Mouse (Mus musculus): Measurements from ENCODE around the gene Trpm2.
"Not testable (repeated sequence)": the region's sequence is repeated elsewhere in the genome, so short reads cannot be mapped to it uniquely, and the experiment has no call there.

Trpm2 gene

DNA sequence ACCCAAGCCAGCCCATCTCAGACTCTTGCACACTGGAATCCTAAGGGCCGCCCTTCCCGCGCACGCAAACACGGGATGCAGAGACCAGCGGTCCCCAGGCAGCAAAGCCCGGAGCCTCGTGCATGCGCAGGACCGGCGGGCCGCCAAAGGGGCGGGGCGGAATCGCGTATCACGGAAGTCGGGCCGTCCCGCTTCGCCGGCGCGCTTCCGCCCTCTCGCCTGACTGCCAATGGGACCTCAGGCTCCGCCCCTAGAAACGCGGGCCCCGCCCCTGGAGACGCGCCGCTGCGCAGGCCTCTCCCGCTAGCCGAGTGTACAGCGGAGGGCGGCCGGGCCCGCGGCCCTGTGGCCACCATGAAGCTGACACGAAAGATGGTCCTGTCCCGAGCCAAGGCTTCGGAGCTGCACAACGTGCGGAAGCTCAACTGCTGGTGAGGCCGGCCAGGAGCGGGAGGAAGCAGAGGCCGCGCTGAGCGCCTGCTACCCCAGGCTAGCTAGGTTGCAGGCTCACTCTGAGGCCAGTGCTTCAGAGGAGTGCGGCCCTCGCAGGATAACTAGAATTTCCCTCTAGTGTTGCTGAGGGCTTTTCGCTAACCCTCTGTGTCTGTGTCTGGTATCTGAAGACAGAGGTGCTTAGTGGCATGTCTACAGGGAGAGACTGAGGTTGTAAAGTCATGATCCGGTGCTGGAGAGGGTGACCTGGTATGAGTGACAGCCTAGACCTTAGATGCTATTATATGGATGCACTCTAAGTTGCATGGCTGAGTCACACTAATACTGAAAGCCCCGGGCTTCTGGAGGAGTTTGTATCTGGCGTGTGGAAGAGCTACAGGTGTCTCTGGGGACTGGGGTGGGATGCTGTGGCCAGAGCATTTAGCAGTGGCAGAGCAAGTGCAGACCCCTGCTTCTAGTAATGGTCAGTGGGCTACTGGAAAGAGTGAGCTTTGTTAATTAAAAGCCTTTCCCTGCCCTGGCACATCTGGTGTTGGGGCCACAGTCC lies 8.3 kb upstream of the Trpm2 start, which contains the start of gene 1810043G02Rik:
1810043G02Rik (plus strand) TSS at position 174 of the 1,000 bp plus-strand sequence.
- in situ Hi-C loops (cut with MboI), result no loop called here

DNA sequence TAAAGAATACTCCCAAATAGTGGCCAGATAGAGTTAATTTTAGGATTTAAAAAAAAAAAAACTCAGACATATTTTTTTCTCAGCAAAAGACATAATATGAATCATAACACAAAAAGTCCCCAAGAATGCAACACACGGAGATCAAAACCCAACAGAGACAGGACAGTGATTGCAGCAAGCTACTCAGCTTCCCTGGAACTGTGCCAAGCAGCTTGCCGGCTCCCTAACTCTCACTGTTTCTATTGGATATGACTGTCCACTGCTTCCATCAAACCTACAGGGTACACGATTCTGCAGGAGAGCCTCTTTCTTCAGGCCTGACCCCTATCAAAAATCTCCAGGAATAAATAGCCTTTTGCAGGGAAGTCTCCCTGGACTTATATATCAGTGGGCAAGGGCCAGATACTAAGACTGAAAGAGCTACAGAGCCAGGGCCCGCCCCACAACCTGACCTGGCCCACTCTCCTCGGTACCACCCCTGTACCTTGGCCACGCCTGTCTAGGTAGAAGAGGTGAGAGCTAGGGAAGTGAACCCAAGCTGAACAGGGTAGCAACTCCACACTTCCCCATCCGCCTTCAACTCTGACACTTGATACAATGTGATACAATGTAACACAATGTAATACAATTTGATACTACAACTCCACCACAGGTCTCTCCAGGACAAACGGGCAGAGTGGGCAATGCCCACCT lies 6.2 kb upstream of the Trpm2 start:
- in situ Hi-C loops (cut with MboI), result no loop called here

DNA sequence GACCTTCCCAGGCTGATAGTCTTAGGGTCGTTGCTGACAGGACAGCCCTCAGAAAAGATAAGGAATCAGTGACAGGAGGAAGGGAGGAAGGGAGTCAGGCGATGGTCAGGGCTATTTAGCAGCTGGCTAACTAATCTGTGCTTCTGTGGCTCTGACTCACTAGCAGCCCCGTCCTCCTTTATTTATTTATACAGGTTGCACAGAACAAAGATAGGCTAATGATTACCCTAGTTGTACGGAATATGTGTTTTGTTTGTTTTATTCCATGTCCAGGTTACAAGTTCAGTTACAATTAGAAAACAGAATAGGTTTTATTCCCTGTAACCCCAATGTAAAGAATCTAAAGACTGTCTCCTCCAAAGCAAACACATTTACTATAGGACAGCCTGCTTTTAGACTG lies 5.3 kb upstream of the Trpm2 start:
- in situ Hi-C loops (cut with MboI), result no loop called here

DNA sequence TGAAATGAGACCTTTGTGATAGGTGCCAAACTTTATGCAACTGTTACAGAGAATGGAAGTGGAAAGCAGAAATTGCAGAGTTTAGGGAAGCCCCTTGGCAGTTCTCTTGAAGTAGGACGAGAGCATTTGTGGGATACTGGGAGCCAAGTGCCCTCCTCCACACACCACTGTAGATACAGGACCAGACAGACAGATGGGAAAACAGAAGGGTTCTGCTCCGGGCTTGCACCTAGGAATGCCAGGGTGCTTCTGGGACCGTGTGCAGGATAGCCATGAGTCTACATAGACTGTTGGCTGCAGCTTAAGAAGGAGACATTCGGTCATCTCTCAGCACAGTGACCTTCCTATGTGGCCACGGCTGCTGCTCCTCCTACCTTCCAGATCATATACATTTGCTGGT lies 4.4 kb upstream of the Trpm2 start:
- in situ Hi-C loops (cut with MboI), result no loop called here

DNA sequence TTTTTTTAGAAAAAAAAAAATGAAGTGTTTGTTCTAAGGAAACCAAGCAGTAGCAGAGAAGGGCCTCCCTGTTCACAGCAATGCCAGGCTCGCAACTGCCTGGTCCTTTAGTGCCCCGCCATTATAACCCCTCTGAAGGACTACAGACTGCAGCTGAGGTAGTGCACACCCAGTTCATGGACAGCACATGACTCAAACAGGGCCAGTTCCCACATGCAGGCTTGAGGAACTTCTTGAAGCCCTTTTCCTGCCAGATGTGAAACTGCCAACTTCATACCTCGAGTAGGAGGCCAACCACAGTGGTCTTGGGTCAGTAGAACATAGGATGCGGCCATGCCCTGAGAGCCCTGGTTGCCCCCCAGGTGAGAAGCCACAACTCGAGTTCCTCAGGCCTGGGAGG lies 4.0 kb upstream of the Trpm2 start:
- in situ Hi-C loops (cut with MboI), result no loop called here

DNA sequence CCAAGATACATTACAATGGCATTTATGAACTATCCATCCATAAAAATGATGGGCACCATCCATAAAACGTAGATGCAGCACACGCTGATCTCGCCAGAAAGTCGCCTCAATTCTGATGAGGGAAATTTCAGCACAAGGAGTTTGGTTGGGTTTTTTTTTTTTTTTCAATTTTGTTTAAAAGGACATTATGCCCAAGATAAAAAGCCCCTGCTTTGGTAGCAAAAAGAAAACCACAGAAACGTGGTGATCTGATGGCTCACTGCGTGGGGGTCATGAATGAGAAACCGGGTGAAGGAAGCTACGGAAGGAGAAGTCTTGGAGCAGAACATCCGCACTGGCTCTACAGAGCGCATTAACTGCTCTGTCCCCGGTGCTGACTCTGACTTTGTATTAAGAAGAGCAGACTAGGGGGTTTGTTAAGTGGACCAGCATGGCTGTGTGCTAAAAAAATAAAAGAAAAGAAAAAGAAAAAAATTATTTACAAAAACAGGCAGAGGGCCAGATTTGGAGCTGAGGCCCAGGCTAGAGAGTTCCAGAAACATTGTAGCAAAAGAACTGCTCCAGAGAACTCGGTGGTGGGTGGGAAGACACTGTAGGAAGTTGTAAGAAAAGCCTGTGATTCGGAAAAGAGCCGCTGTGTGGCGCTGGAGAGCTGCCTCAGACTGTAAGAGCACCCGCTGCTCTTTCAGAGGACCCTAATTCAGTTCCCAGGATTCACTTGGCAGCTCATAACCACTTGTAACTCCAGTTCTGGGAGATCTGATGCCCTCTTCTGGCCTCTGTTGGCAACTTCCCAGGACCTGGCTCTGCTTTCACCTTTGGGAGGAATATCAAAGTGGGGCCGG lies 1.6 kb upstream of the Trpm2 start:
- in situ Hi-C loops (cut with MboI), result no loop called here

DNA sequence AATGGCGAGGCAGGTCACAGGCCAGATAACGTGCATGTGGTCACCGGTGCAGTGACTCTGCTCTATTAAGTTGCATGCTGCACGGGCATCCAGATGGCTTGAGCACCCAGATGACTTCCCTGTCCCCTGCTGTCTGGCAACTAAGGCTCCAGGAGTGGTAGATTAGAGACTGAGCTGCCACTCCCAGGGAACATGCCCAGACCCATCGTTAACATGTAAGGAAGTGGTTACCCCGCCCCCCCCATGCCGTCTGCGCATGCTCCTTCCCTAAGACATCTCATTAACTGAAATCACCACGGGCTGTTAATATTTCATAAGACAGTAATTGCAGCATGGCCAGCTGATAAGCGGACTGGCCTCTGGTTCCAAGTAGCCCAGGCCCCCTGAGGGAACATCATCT lies 828 bp upstream of the Trpm2 start:
- in situ Hi-C loops (cut with MboI), result no loop called here

DNA sequence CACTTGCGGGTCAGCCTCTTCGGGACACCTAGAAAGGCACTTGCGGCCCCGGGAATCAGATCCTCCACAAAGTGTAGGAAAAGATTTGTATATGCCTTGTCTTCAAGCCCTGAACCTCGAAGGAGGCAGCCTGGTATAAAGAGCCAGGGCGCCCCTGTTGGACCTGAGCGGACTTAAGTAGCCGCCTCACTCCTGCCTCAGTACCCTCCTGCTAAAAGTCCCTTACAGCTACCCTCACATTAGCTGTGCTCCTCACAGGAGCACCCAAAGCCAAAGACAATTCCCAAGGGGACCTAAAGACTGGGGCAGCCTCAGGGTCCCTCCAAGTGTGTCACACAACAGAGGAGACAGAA lies 414 bp downstream of the Trpm2 start:
- in situ Hi-C loops (cut with MboI), result no loop called here

DNA sequence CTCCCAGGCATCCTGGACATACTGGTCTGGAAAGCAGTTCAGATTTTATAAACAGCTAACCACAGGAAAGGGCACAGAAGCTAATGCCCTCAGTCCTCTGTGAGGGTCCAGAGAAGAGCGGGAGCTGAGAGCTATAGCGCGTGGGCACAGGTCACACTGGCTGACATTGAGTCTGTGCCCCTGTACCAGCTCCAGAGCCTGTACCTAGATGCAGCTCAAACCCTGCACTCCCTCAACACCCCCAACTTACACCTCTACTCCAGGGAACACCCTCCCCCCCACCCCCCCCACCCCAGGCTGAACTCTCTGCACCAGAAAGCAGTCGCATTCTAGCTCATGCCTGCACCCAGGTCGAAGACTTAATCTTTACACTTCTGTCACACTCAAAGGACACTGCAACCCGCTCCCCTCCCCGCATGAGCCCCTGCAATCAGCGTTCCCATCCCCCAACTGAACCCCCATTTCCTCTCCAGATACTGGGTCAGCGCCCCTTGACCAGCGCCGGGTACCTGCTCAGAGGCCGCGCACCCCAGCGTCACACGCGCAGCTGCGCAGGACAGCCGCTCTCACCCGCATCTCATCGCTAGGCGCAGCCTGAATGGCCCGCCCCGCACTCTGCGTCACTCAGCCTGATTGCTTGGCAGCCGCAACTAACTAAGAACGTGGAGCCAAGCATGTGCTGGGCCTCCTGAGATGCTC lies 940 bp downstream of the Trpm2 start:
- in situ Hi-C loops (cut with MboI), result no loop called here

DNA sequence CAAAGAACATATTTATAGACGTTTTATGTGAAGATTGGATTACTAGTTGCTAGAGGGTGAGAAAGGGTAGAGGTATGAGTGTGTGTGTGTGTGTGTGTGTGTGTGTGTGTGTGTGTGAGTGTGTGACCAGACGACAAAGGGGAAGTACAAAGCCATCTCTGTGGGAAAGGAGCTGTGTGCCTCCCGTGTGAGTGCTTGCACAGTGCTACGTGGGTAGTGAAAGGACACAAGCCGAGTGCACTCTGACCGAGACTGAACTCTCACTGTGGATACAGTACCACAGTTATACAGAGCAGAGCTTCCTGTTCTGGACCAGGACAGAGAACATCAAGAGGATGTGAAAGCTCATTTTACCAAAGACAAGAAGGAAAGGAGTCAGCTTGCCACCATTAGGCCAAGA lies 6.4 kb downstream of the Trpm2 start:
- in situ Hi-C loops (cut with MboI), result no loop called here

DNA sequence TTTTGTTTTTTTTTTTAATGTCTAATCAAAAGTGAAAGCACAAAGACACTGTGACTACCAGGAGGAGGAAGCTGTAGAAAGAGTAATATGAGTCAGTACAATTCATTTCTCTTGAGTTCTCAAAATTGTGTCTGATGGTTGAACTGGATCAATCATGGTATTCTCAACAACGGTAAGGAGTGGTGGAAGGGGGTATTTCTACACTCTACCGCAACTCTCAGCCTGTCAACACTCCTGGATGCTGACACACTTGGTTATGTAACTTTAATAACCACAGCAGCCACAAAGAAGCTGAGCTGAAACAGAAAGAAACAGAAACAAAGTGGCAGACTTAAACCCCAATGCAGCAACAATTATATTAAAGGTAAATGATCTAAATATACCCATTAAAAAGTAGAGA lies 7.6 kb downstream of the Trpm2 start:
- in situ Hi-C loops (cut with MboI), result no loop called here

DNA sequence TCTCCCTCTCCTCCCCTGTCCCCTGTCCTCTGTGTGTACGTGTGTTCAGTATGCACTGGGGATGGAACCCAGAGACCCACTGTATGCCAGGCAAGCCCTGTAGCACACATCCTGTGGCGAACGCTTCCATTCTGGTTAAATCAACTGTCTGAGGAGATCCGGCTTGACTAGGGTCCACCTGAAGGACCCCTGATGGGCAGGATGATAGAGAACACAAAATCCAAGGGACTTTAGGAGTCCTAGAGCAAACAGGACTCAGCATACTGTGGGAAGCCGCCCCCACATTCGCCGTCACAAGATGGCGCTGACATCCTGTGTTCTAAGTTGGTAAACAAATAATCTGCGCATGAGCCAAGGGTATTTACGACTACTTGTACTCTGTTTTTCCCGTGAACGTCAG lies 19.9 kb downstream of the Trpm2 start:
- in situ Hi-C loops (cut with MboI), result not testable (repeated sequence)

DNA sequence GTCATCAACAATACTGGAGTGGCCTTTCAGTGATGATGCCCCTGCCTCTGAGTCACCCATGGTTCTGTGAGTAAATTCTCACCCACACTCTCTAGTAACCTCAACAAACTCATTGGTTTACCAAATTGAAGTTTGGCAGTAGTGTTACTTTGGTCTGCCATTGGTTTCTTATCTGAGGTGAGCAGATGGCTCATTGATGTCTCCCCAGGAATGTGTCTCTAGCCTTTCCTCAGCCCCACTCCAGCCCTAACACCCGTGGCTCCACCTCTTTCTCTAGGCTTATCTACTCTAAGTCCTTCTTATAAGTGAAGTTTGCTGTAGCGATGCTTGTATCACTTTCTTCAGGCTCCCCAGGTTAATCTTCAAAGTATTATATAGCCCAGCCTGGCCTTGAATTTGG lies 30.7 kb downstream of the Trpm2 start:
- in situ Hi-C loops (cut with MboI), result no loop called here

DNA sequence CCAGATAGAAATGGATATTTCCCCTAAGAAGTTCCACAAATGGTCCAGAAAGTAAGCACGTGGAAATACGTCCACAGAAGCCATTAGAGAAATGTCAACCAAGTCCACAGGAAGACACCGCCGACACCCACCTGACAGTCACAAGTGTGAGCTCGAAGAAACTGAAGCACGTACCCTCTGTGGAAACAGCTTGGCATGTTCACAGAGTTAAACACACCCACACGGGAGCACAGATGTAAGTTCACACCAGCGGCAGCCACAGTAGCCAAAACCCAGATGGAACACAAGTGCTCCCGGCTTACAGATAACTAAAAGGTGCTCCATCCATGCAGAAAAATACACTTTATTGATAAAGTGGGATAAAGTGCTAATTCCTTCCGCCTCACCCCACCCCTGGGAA lies 43.0 kb downstream of the Trpm2 start:
- in situ Hi-C loops (cut with MboI), result no loop called here

DNA sequence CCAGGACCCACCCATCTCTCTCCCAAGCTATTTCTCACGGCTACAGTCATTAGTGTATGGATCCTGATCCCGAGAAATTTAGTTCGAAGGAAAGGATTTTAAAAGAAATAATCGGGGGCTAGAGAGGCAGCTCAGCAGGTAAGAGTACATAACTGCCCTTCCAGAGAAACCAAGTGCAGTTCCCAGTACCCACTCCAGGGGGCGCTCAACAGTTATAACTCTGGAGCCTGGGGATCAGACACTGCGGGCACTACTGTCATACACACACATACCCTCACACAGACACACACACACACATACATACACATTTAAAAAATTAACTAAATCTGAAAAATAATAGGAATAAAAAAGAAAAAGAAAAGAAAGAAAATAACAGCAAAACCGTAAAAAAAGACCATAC lies 44.2 kb downstream of the Trpm2 start:
- in situ Hi-C loops (cut with MboI), result no loop called here

DNA sequence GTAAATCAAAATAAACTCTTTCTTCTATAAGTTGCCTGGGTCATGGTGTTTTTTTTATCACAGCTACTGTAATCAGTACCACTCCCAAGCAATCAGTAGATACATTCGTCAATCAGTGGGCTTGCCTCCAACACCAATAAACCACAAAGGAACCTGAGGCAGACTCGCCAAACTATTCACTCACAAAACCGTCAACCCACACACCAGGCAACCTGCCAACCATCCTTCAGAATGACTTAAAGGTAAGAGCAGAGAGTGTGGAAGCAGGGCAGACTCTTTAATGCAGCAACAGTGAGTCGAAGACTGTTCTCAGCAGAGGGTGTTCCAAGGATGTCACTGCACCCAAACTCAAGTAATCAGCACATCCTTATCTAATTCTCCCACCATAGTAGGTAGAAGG lies 47.7 kb downstream of the Trpm2 start:
- in situ Hi-C loops (cut with MboI), result no loop called here

DNA sequence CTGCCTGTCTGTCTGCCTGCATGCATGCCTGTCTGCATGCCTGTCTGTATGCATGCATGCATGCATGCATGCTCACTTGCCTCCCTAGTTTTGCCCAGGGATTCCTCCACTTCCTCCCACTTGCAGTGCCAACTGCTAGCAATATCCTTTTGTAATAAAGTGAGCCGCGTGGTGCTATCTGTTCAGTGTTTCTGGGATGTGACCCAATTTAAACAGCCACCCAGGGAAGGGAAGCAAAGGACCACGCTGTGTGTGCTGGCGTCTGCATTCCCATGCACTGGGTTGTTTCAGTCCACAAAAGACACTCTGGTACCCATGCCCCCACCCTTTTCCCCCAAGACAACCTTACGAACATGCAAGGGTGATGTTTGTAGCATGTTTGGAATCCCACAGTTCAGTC lies 49.4 kb downstream of the Trpm2 start:
- in situ Hi-C loops (cut with MboI), result no loop called here

DNA sequence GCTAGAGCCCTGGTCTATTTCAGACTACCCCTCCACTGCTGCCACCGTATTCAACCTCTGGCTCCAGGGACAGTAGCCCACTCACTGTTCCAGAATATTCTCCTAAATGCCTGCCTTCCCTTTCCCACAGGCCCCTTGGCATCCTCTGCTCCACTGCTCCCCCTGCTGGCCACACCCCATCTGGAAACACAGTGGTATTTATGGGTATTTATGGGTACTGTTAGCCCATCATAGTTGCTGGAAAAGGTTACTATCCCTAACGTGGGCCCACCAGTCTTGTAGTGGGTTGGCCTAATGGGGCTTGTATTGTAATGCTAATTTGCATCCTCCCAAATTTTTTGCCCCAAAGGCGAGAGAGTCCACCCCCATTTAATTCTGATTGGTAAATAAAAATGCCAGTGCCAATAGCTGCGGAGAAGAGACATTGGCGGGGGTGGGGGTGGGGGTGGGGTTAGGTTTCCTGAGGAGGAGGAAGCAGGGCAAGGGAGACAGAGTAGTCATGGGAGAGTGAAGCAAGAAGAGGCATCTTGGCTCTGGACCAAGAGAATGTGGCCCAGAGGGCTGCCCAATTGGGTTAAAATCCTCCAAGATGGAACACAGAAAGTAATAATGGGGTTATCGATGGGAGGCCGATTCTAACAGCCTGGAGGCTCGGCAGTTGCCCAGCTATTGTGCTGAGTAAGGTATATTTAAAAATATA lies 53.6 kb downstream of the Trpm2 start:
- in situ Hi-C loops (cut with MboI), result no loop called here

DNA sequence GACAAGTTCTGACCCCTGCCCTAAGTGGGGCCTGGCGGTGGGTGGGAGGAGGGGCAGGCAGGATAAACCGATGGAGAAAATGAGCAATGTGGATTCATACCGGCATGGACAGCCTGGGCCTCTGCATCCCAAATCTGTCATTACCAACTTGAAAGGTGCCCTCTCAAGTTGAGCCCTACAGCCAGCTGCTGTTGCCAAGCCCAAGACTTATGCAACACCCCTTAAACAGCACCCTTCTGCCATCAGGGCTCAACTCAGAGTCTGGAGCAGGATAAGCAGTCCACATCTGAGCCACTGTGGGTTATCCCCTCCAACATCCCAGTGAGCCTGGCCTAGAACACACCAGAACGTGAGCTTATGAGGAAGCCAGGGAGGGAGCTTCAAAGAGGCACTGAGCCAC lies 57.1 kb downstream of the Trpm2 start:
- in situ Hi-C loops (cut with MboI), result no loop called here

DNA sequence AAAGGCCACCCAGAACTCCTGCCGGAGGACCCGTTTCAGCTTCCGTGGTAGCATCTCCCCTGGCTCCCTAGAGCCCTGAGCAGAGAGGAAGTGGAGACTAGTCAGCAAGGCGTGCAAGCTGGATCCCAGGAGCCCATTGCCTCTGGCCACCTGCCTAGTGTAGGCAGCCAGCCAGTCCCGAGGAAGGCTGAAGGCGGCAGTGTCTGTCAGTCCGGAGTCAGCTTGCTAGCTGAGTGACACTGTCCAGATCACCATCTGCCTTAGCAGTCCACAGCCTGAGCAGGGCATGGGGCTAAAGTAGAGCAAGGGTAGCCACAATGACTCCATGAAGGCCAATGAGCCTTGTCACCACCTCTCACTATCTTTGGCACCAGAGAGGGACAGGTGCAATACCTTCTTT lies 57.8 kb downstream of the Trpm2 start:
- in situ Hi-C loops (cut with MboI), result no loop called here

Measured in mature B cell (primary cell).